Mouse (Mus musculus) midbrain, embryonic 15.5 days (tissue): ENCODE results near the gene Bpifa5. TPM values are rescaled to one million over a fixed set of nuclear protein-coding genes. Genes with fewer than 3 reads are reported as not detected.
"Not testable (repeated sequence)": the region's sequence is repeated elsewhere in the genome, so short reads cannot be mapped to it uniquely, and the experiment has no call there.

Experiments
- ATAC-seq: fragments of 200-750 bp; cut with Nextera tagmentation; replicated peaks from 2 replicates; pipeline ENCODE4 v1.8.0; 2017; ENCODE audit warnings: moderate TSS enrichment
- H3K27ac ChIP-seq: fragments of 300-500 bp; sonication (generic); 2 replicates; pipeline ENCODE4 v1.5.1; 2015; ENCODE audit warnings: mild to moderate bottlenecking, inconsistent platforms
- H3K27me3 ChIP-seq: fragments of 300-500 bp; sonication (generic); replicated peaks from 2 replicates; pipeline ENCODE4 v1.6.1; 2015; ENCODE audit warnings: inconsistent platforms
- H3K36me3 ChIP-seq: fragments of 300-500 bp; sonication (generic); replicated peaks from 2 replicates; pipeline ENCODE4 v1.6.1; 2015; ENCODE audit warnings: inconsistent platforms
- H3K4me1 ChIP-seq: fragments of 300-500 bp; sonication (generic); 2 replicates; pipeline ENCODE4 v1.6.1; 2015; ENCODE audit warnings: inconsistent platforms
- H3K4me2 ChIP-seq: fragments of 300-500 bp; sonication (generic); 2 replicates; pipeline ENCODE4 v1.6.1; 2015; ENCODE audit warnings: inconsistent platforms, mild to moderate bottlenecking, moderate library complexity
- H3K4me3 ChIP-seq: fragments of 300-500 bp; sonication (generic); 2 replicates; pipeline ENCODE4 v1.5.1; 2015; ENCODE audit warnings: mild to moderate bottlenecking, inconsistent platforms
- H3K9ac ChIP-seq: fragments of 300-500 bp; sonication (generic); 2 replicates; pipeline ENCODE4 v1.6.1; 2015; ENCODE audit warnings: mild to moderate bottlenecking, inconsistent platforms
- H3K9me3 ChIP-seq: fragments of 300-500 bp; sonication (generic); 2 replicates; pipeline ENCODE4 v1.6.1; 2016; ENCODE audit warnings: inconsistent platforms
- WGBS: fragments of 180-500 bp; shearing (Covaris S2); methylation state at CpG from one replicate; pipeline ENCODE4 v1.1.7; 2015; ENCODE audit warnings: mixed read lengths; 5-methylcytosine and 5-hydroxymethylcytosine counted together
- polyA plus RNA-seq: library from polyadenylated mRNA; unstranded; fragments of >200 nt; fragmentation: Nextera tagmentation; extraction: Ambion mirVana; gene quantifications from 2 replicates; pipeline ENCODE4 v1.2.1, GENCODE M21; 2015

The Bpifa5 gene
- not detected in 2 replicates for polyA plus RNA-seq

GRCm38 (mm10) chr2:154162307-154162706, at the start of gene Bpifa5:
TSS of gene Bpifa5 (plus strand) at chr2:154162607.
- no peaks in the 10 kb centered on the region for H3K36me3 ChIP-seq
- H3K4me2 ChIP-seq = no peak within 1 kb of the TSS
- H3K27me3 ChIP-seq = no peaks in the 10 kb centered on the region
- no peaks in the 10 kb centered on the region for H3K4me1 ChIP-seq
- no peak for ATAC-seq
- H3K9ac ChIP-seq = no peak within 1 kb of the TSS
- no peaks in the 10 kb centered on the region for H3K9me3 ChIP-seq
- 84% methylated on average over 8 of the region's 8 CpGs for WGBS
- H3K4me3 ChIP-seq = no peak within 1 kb of the TSS
- no peak within 1 kb of the TSS for H3K27ac ChIP-seq

DNA sequence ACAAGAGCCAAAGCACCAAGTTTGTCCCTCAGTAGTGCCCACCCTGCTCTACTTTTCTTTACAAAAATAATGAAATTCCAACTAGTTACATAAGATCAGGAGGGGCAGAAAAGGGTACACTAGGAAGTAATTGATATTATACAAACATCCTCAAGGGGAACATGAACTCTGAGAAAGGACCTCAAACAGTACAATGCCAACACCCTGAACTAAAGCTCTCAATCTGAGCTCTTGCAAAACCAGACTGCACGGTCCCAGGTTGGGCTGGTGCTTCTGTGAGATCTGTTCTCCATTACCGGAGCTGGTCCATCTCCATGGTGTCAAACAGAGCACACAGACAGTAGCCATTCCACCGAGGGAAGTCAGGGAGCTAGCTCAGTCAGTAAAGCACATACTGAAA, 45.0 kb upstream of the Bpifa5 start:
- H3K27me3 ChIP-seq = no peaks in the 10 kb centered on the region
- H3K27ac ChIP-seq = no peak overlapping the region
- 95% methylated on average over 3 of the region's 3 CpGs for WGBS
- no peaks in the 10 kb centered on the region for H3K9me3 ChIP-seq
- H3K36me3 ChIP-seq = no peaks in the 10 kb centered on the region
- no peak overlapping the region for H3K9ac ChIP-seq
- no peak for ATAC-seq
- H3K4me1 ChIP-seq = no peaks in the 10 kb centered on the region
- H3K4me2 ChIP-seq = no peak overlapping the region
- H3K4me3 ChIP-seq = no peak overlapping the region

GRCm38 (mm10) chr2:154130120-154130519, 32.3 kb upstream of the Bpifa5 start, which contains the start of gene Bpifa3:
TSS of gene Bpifa3 (plus strand) at chr2:154130336.
- 69% methylated on average over 2 of the region's 2 CpGs for WGBS
- no peaks in the 10 kb centered on the region for H3K4me1 ChIP-seq

DNA sequence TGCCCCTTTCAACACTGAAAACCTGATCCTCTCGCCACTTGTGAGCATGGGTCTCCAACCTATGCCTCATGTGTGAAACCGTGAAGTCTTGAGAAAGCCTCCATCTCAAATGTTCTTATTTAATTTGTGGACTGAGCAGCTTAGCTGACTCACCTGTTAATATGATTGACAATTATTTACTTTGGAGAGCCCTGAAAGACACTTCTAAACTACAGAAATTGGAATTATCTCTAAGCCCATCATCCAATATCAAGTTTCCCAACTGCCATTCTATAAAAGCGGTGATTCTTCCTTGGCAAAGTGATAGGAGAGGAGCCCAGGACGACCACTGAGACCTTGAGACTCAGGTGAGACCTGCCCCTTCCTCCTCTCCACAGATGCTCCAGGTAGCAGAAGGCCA, 19.8 kb upstream of the Bpifa5 start, which contains the start of gene Bpifa1:
Gene Bpifa1 (plus strand): TSS at position 301 of the 400 bp plus-strand sequence.
- H3K36me3 ChIP-seq = no peaks in the 10 kb centered on the region
- H3K4me3 ChIP-seq = no peak within 1 kb of the TSS
- H3K4me2 ChIP-seq = no peak within 1 kb of the TSS
- H3K27me3 ChIP-seq = no peaks in the 10 kb centered on the region
- no peak within 1 kb of the TSS for H3K9ac ChIP-seq
- no peak within 1 kb of the TSS for H3K27ac ChIP-seq
- 82% methylated on average over 4 of the region's 4 CpGs for WGBS
- no peaks in the 10 kb centered on the region for H3K9me3 ChIP-seq
- ATAC-seq = no peak
- H3K4me1 ChIP-seq = no peaks in the 10 kb centered on the region

More at GRCm38 (mm10) chr2:154130120-154130519, 32.3 kb upstream of the Bpifa5 start, which contains the start of gene Bpifa3:
- no peaks in the 10 kb centered on the region for H3K36me3 ChIP-seq
- no peaks in the 10 kb centered on the region for H3K9me3 ChIP-seq
- no peaks in the 10 kb centered on the region for H3K27me3 ChIP-seq
- no peak within 1 kb of the TSS for H3K4me3 ChIP-seq
- no peak within 1 kb of the TSS for H3K9ac ChIP-seq
- H3K27ac ChIP-seq = no peak within 1 kb of the TSS
- no peak for ATAC-seq
- no peak within 1 kb of the TSS for H3K4me2 ChIP-seq

DNA sequence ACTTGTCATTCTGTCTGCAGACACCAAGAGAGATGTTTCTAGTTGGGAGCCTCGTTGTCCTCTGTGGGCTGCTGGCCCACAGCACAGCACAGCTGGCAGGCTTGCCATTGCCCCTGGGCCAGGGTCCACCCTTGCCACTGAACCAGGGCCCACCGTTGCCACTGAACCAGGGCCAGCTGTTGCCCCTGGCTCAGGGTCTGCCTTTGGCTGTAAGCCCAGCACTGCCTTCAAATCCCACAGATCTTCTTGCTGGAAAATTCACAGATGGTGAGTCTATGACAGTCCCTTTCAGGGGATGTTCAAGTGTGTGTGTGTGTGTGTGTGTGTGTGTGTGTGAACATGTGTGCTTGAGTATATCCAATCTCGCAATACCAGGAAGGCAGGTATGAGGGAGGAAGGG, 18.7 kb upstream of the Bpifa5 start:
- Histone ChIP-seq H3K4me2 (no peak overlapping the region), H3K27ac (no peak overlapping the region), H3K4me1 (no peaks in the 10 kb centered on the region), H3K4me3 (no peak overlapping the region), H3K36me3 (no peaks in the 10 kb centered on the region), H3K9me3 (no peaks in the 10 kb centered on the region), H3K9ac (no peak overlapping the region), H3K27me3 (no peaks in the 10 kb centered on the region)
- 79% methylated on average over 3 of the region's 3 CpGs for WGBS
- no peak for ATAC-seq

DNA sequence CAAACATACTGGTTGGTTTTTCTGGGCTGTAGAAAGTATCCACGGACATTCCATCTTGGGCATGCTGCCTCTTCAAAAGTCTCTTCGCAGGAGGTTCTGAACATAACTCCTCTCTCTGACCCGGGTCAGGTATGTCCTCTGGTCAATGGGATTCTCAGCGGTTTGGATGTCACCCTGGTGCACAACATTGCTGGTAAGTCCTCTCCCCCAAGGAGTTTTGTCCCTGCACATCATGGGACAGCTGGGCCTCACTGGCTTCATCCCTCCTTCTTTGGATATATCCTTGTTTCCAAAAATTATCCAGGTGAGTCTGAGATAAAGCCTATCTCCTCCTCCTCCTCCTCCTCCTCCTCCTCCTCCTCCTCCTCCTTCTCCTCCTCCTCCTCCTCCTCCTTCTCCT, 14.9 kb upstream of the Bpifa5 start:
- Histone ChIP-seq H3K36me3 (no peaks in the 10 kb centered on the region), H3K4me1 (no peaks in the 10 kb centered on the region), H3K27me3 (no peaks in the 10 kb centered on the region), H3K9ac (no peak overlapping the region), H3K4me2 (no peak overlapping the region), H3K9me3 (no peaks in the 10 kb centered on the region), H3K27ac (no peak overlapping the region), H3K4me3 (no peak overlapping the region)
- no peak for ATAC-seq
- WGBS = 86% methylated on average over 4 of the region's 4 CpGs

DNA sequence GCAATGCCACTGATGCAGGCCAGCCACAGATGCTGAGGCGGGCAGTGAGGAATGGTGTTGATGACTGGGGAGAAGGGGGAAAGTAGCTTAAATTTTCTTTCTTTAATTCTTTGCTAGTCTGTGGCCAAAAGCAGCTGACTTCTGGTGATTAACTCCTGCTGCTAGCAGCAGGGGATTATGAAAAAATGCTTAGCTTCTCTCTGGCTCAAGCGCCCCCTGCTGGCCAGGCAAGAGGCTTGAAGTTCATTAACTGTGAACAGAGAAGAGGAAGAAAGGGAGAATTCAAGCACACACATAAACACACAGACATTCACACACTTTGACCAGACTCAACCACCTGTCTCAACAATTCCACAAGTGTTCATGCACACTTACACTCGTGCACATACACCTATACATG, 4.0 kb upstream of the Bpifa5 start:
- H3K9me3 ChIP-seq = no peaks in the 10 kb centered on the region
- no peak overlapping the region for H3K27ac ChIP-seq
- no peaks in the 10 kb centered on the region for H3K4me1 ChIP-seq
- H3K4me2 ChIP-seq = no peak overlapping the region
- WGBS = 39% methylated on average over 3 of the region's 3 CpGs
- no peak for ATAC-seq
- no peaks in the 10 kb centered on the region for H3K36me3 ChIP-seq
- no peaks in the 10 kb centered on the region for H3K27me3 ChIP-seq
- H3K9ac ChIP-seq = no peak overlapping the region
- H3K4me3 ChIP-seq = no peak overlapping the region

- H3K4me3 ChIP-seq = no peak overlapping the region
- ATAC-seq = no peak
- 91% methylated on average over 5 of the region's 5 CpGs for WGBS
- no peaks in the 10 kb centered on the region for H3K4me1 ChIP-seq
- H3K36me3 ChIP-seq = no peaks in the 10 kb centered on the region
- H3K9me3 ChIP-seq = no peaks in the 10 kb centered on the region
- H3K27ac ChIP-seq = no peak overlapping the region
- H3K9ac ChIP-seq = no peak overlapping the region
- H3K27me3 ChIP-seq = no peaks in the 10 kb centered on the region
- no peak overlapping the region for H3K4me2 ChIP-seq
Measured at GRCm38 (mm10) chr2:154163306-154163705, 899 bp downstream of the Bpifa5 start.

GRCm38 (mm10) chr2:154169172-154169571, 6.8 kb downstream of the Bpifa5 start:
- H3K27me3 ChIP-seq = no peaks in the 10 kb centered on the region
- no peak overlapping the region for H3K4me3 ChIP-seq
- H3K4me2 ChIP-seq = no peak overlapping the region
- WGBS = 73% methylated on average over 3 of the region's 3 CpGs
- no peak overlapping the region for H3K9ac ChIP-seq
- H3K36me3 ChIP-seq = no peaks in the 10 kb centered on the region
- no peak overlapping the region for H3K27ac ChIP-seq
- no peaks in the 10 kb centered on the region for H3K9me3 ChIP-seq
- no peaks in the 10 kb centered on the region for H3K4me1 ChIP-seq
- ATAC-seq = no peak

DNA sequence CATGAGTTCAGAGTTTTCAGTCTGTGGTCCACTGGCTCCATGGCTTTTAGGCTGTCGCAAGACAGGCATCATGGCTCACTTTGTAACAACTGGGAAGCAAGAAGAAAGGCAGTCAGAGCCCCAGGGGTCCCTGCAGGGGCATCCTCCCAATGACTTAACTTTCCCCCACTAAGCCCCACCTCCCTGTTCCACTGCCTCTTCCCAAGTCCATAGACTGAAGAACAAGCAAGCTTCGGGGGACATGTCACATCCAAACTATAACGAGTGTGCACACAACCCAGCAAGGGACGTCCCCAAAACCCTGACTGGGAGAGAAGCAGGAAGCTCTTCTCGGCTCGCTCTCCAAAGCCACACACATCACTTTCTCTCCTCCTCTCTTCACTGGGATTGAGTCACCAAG, 9.2 kb downstream of the Bpifa5 start:
- no peaks in the 10 kb centered on the region for H3K27me3 ChIP-seq
- no peak overlapping the region for H3K4me3 ChIP-seq
- no peaks in the 10 kb centered on the region for H3K36me3 ChIP-seq
- H3K4me1 ChIP-seq = no peaks in the 10 kb centered on the region
- H3K27ac ChIP-seq = no peak overlapping the region
- no peak for ATAC-seq
- WGBS = 70% methylated on average over 6 of the region's 6 CpGs
- H3K4me2 ChIP-seq = no peak overlapping the region
- no peaks in the 10 kb centered on the region for H3K9me3 ChIP-seq
- H3K9ac ChIP-seq = no peak overlapping the region

DNA sequence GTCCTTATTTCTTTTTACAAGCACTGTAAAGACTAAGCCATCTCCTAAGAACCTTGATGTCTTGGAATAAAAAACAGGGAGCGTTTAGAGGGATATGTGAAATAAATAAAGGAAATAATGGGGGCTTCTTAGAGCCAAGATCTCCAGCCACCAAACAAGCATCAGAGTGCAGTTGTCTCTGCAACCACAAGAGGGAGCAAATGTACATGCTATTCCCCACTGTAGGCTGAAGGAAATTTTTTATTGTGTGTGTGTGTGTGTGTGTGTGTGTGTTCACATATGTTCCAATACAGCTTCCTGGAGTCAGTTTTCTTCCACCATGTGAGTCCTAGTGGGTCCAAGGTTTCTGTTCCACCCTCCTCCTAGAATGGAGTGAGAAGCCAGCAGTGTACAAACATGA, 10.9 kb downstream of the Bpifa5 start:
- no peaks in the 10 kb centered on the region for H3K36me3 ChIP-seq
- H3K9ac ChIP-seq = no peak overlapping the region
- no peak overlapping the region for H3K4me2 ChIP-seq
- ATAC-seq = no peak
- no peak overlapping the region for H3K27ac ChIP-seq
- H3K4me1 ChIP-seq = no peaks in the 10 kb centered on the region
- H3K4me3 ChIP-seq = no peak overlapping the region
- 51% methylated on average over 1 of the region's 1 CpGs for WGBS
- H3K9me3 ChIP-seq = no peaks in the 10 kb centered on the region
- no peaks in the 10 kb centered on the region for H3K27me3 ChIP-seq

DNA sequence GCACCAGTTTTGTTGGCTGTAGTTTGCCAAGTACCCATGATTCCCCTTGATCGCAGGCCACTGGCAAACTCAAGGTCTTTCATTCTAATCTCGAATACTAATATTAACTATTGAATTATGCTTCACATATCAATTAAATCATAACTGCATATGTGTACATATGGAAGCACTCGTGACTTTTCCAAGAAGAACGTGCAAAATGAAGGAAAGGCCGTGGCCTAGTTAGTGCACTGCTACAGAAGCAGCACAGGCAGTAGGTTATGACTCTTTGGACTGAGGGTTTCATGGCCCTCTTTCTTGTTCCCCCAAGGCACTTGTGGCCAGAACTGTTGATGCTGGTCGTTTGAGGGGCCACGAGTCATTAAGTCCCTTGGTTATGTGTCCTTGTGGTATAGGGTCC, 19.5 kb downstream of the Bpifa5 start:
- ATAC-seq, H3K4me3 ChIP-seq, H3K27ac ChIP-seq, H3K4me2 ChIP-seq, H3K4me1 ChIP-seq, H3K27me3 ChIP-seq, H3K9ac ChIP-seq, H3K36me3 ChIP-seq, H3K9me3 ChIP-seq: not testable (repeated sequence)
- 90% methylated on average over 7 of the region's 7 CpGs for WGBS

GRCm38 (mm10) chr2:154183061-154183460, 20.7 kb downstream of the Bpifa5 start:
- 89% methylated on average over 4 of the region's 4 CpGs for WGBS
- ATAC-seq, H3K9ac ChIP-seq, H3K27me3 ChIP-seq, H3K27ac ChIP-seq, H3K36me3 ChIP-seq, H3K4me2 ChIP-seq, H3K9me3 ChIP-seq, H3K4me3 ChIP-seq, H3K4me1 ChIP-seq: not testable (repeated sequence)
